Mouse (Mus musculus): ENCODE data around the gene Amt.
"Not testable (repeated sequence)": the region's sequence is repeated elsewhere in the genome, so short reads cannot be mapped to it uniquely, and the experiment has no call there.

DNA sequence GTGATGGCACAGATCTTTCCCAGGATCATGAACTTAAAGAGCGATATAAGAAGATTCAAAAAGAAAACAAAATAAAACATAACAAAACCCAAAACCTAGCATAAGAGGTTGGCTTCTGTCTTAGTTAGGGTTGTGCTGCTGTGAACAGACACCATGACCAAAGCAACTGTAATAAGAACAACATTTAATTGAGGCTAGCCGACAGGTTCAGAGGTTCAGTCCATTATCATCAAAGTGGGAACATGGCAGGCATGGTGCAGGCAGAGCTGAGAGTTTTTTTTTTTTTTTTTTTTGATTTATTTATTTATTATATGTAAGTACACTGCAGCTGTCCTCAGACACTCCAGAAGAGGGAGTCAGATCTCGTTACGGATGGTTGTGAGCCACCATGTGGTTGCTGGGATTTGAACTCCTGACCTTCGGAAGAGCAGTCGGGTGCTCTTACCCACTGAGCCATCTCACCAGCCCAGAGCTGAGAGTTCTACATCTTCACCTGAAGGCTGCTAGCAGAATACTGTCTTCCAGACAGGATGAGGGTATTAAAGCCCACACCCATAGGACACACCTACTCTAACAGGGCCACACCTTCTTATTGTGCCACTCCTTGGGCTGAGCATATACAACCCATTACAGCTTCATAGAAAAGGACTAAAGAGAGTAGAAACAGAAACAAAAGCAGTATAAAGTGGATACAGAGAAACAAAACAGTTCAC lies 9.0 kb upstream of the Amt start:
- not testable (repeated sequence) for TF ChIP-seq CTCF, POLR2A (IDR thresholded peaks at IDR 0.05; ENCODE audit: insufficient read depth, low read depth, low read length)
